Mouse (Mus musculus): Measurements from ENCODE around the gene Itgb2. TPM values are rescaled to one million over a fixed set of nuclear protein-coding genes. Genes with fewer than 3 reads are reported as not detected.

Itgb2 gene
- polyA plus RNA-seq, 1 experiment from 2014 or later, result 2.1 TPM

GRCm38 (mm10) chr10:77553285-77553684 lies 23.2 kb downstream of the Itgb2 start:
- Histone ChIP-seq H3K36me3 (ENCODE audit: control insufficient read depth, insufficient read depth) (no peaks in the 10 kb centered on the region), H3K4me1 (replicated peaks; ENCODE audit: control insufficient read depth, insufficient read depth, low read length) (no peaks in the 10 kb centered on the region), H3K4me2 (replicated peaks; ENCODE audit: low read depth) (no peak overlapping the region), H3K27me3 (replicated peaks; ENCODE audit: control insufficient read depth, insufficient read depth, low read length) (no peaks in the 10 kb centered on the region), H3K4me3 (ENCODE audit: low read depth, low read length) (no peak overlapping the region), H3K27ac (ENCODE audit: low read depth, low read length) (no peak overlapping the region), H3K9ac (ENCODE audit: low read depth, low read length) (no peak overlapping the region), H3K9me3 (ENCODE audit: control insufficient read depth) (no peaks in the 10 kb centered on the region)
- 81% methylated on average over 4 of the region's 4 CpGs for WGBS
- TF ChIP-seq CTCF (IDR thresholded peaks at IDR 0.05; ENCODE audit: low read depth), result no peak
- no peak for ATAC-seq

- no peaks in the 10 kb centered on the region for H3K36me3 ChIP-seq (ENCODE audit: control insufficient read depth, insufficient read depth)
- H3K27ac ChIP-seq (ENCODE audit: low read depth, low read length), result no peak overlapping the region
- H3K4me1 ChIP-seq (replicated peaks; ENCODE audit: control insufficient read depth, insufficient read depth, low read length), result no peaks in the 10 kb centered on the region
- no peaks in the 10 kb centered on the region for H3K27me3 ChIP-seq (replicated peaks; ENCODE audit: control insufficient read depth, insufficient read depth, low read length)
- no peak for ATAC-seq
- 87% methylated on average over 4 of the region's 4 CpGs for WGBS
- no peak overlapping the region for H3K4me3 ChIP-seq (ENCODE audit: low read depth, low read length)
- TF ChIP-seq CTCF (IDR thresholded peaks at IDR 0.05; ENCODE audit: low read depth), result no peak
- no peak overlapping the region for H3K4me2 ChIP-seq (replicated peaks; ENCODE audit: low read depth)
- no peak overlapping the region for H3K9ac ChIP-seq (ENCODE audit: low read depth, low read length)
- no peaks in the 10 kb centered on the region for H3K9me3 ChIP-seq (ENCODE audit: control insufficient read depth)
Observed at GRCm38 (mm10) chr10:77554918-77555317, 24.9 kb downstream of the Itgb2 start.

GRCm38 (mm10) chr10:77556631-77557030 lies 26.6 kb downstream of the Itgb2 start:
- Histone ChIP-seq H3K9me3 (ENCODE audit: control insufficient read depth) (no peaks in the 10 kb centered on the region), H3K9ac (ENCODE audit: low read depth, low read length) (no peak overlapping the region), H3K36me3 (ENCODE audit: control insufficient read depth, insufficient read depth) (no peaks in the 10 kb centered on the region), H3K27me3 (replicated peaks; ENCODE audit: control insufficient read depth, insufficient read depth, low read length) (no peaks in the 10 kb centered on the region), H3K4me2 (replicated peaks; ENCODE audit: low read depth) (no peak overlapping the region), H3K4me3 (ENCODE audit: low read depth, low read length) (no peak overlapping the region), H3K27ac (ENCODE audit: low read depth, low read length) (no peak overlapping the region), H3K4me1 (replicated peaks; ENCODE audit: control insufficient read depth, insufficient read depth, low read length) (no peaks in the 10 kb centered on the region)
- ATAC-seq, result no peak
- no peak for TF ChIP-seq CTCF (IDR thresholded peaks at IDR 0.05; ENCODE audit: low read depth)
- 86% methylated on average over 7 of the region's 7 CpGs for WGBS

DNA sequence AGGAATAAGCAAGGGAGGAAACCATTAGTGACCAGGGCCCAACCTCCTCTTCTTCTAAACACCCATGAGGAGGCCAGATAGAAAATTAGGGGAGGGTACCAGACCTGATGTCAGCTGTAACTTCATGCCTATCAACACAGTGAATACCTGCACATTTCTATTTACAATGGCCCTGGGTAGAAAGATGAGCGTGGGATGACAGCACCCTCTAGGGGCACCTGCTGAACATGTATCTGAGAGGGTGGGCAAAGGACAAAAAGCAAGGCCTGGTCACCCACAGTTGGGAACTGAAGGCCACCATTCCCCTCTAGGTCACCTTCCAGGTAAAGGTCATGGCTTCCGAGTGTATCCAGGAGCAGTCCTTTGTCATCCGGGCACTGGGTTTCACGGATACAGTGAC lies 27.6 kb downstream of the Itgb2 start:
- H3K4me3 ChIP-seq (ENCODE audit: low read depth, low read length), result no peak overlapping the region
- H3K27me3 ChIP-seq (replicated peaks; ENCODE audit: control insufficient read depth, insufficient read depth, low read length), result no peaks in the 10 kb centered on the region
- TF ChIP-seq CTCF (IDR thresholded peaks at IDR 0.05; ENCODE audit: low read depth), result peak; percentile 61
- no peaks in the 10 kb centered on the region for H3K4me1 ChIP-seq (replicated peaks; ENCODE audit: control insufficient read depth, insufficient read depth, low read length)
- no peaks in the 10 kb centered on the region for H3K9me3 ChIP-seq (ENCODE audit: control insufficient read depth)
- H3K4me2 ChIP-seq (replicated peaks; ENCODE audit: low read depth), result no peak overlapping the region
- 88% methylated on average over 4 of the region's 4 CpGs for WGBS
- ATAC-seq, result no peak
- no peak overlapping the region for H3K9ac ChIP-seq (ENCODE audit: low read depth, low read length)
- no peak overlapping the region for H3K27ac ChIP-seq (ENCODE audit: low read depth, low read length)
- no peaks in the 10 kb centered on the region for H3K36me3 ChIP-seq (ENCODE audit: control insufficient read depth, insufficient read depth)

DNA sequence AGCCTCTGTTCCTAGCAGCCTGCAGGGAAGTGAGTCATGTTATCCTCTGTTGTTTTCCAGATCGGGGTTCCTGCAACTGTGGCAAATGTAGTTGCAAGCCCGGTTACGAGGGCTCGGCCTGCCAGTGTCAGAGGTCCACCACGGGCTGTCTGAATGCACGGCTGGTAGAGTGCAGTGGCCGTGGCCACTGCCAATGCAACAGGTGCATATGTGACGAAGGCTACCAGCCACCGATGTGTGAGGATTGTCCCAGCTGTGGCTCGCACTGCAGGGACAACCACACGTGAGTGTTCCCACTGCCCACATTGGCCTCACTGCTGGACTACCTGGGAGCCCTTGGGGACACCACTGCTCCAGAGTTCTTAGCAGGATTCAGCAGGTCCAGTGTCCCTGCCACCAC lies 30.0 kb downstream of the Itgb2 start:
- 83% methylated on average over 11 of the region's 11 CpGs for whole genome bisulfite sequencing
- no peak for TF ChIP-seq CTCF (IDR thresholded peaks at IDR 0.05; ENCODE audit: low read depth)
- no peak for ATAC-seq

DNA sequence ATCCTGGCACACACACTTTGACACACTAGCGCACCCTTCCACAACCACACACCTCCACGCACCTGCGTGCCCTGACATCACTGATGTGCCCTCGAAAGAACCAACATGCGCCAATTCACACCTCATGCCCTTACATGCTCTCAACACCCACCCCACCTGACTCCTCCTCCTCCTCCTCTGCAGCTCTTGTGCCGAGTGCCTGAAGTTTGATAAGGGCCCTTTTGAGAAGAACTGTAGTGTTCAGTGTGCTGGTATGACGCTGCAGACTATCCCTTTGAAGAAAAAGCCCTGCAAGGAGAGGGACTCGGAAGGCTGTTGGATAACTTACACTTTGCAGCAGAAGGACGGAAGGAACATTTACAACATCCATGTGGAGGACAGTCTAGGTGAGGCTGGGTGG lies 30.8 kb downstream of the Itgb2 start:
- Histone ChIP-seq H3K36me3 (ENCODE audit: control insufficient read depth, insufficient read depth) (no peaks in the 10 kb centered on the region), H3K9me3 (ENCODE audit: control insufficient read depth) (no peaks in the 10 kb centered on the region), H3K4me2 (replicated peaks; ENCODE audit: low read depth) (no peak overlapping the region), H3K27ac (ENCODE audit: low read depth, low read length) (no peak overlapping the region), H3K4me1 (replicated peaks; ENCODE audit: control insufficient read depth, insufficient read depth, low read length) (no peaks in the 10 kb centered on the region), H3K4me3 (ENCODE audit: low read depth, low read length) (no peak overlapping the region), H3K27me3 (replicated peaks; ENCODE audit: control insufficient read depth, insufficient read depth, low read length) (no peaks in the 10 kb centered on the region), H3K9ac (ENCODE audit: low read depth, low read length) (no peak overlapping the region)
- WGBS, result 86% methylated on average over 9 of the region's 9 CpGs
- no peak for TF ChIP-seq CTCF (IDR thresholded peaks at IDR 0.05; ENCODE audit: low read depth)
- no peak for ATAC-seq

More for the DNA sequence above, 30.0 kb downstream of the Itgb2 start:
- no peak overlapping the region for H3K4me3 ChIP-seq (ENCODE audit: low read depth, low read length)
- H3K27ac ChIP-seq (ENCODE audit: low read depth, low read length), result no peak overlapping the region
- H3K9ac ChIP-seq (ENCODE audit: low read depth, low read length), result no peak overlapping the region
- H3K27me3 ChIP-seq (replicated peaks; ENCODE audit: control insufficient read depth, insufficient read depth, low read length), result no peaks in the 10 kb centered on the region
- H3K4me2 ChIP-seq (replicated peaks; ENCODE audit: low read depth), result no peak overlapping the region
- no peaks in the 10 kb centered on the region for H3K4me1 ChIP-seq (replicated peaks; ENCODE audit: control insufficient read depth, insufficient read depth, low read length)
- no peaks in the 10 kb centered on the region for H3K9me3 ChIP-seq (ENCODE audit: control insufficient read depth)
- no peaks in the 10 kb centered on the region for H3K36me3 ChIP-seq (ENCODE audit: control insufficient read depth, insufficient read depth)

DNA sequence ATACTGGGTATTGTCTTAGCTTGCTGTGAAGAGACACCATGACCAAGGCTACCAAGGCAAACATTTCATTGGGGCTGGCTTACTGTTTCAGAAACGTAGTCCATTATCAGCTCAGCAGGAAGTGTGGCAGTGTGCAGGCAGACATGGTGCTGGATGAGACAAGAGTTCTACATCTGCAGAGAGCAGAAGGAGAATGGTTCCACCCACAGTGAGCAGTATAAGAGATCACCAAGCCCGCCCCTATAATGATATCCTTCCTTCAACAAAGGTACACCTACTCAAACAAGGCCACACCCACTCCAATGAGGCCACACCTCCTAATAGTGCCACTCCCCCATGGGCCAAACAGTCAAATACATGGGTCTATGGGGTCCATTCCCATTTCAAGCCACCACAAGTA lies 31.5 kb downstream of the Itgb2 start:
- H3K36me3 ChIP-seq (ENCODE audit: control insufficient read depth, insufficient read depth), result no peaks in the 10 kb centered on the region
- no peak for TF ChIP-seq CTCF (IDR thresholded peaks at IDR 0.05; ENCODE audit: low read depth)
- WGBS, result 69% methylated on average over 2 of the region's 2 CpGs
- H3K27ac ChIP-seq (ENCODE audit: low read depth, low read length), result no peak overlapping the region
- ATAC-seq, result no peak
- H3K4me3 ChIP-seq (ENCODE audit: low read depth, low read length), result no peak overlapping the region
- no peaks in the 10 kb centered on the region for H3K27me3 ChIP-seq (replicated peaks; ENCODE audit: control insufficient read depth, insufficient read depth, low read length)
- H3K9ac ChIP-seq (ENCODE audit: low read depth, low read length), result no peak overlapping the region
- no peaks in the 10 kb centered on the region for H3K9me3 ChIP-seq (ENCODE audit: control insufficient read depth)
- H3K4me2 ChIP-seq (replicated peaks; ENCODE audit: low read depth), result no peak overlapping the region
- no peaks in the 10 kb centered on the region for H3K4me1 ChIP-seq (replicated peaks; ENCODE audit: control insufficient read depth, insufficient read depth, low read length)

Data from intestine, postnatal 0 days (tissue).